Mouse (Mus musculus) embryo, embryonic 11 days (tissue): ENCODE results near the gene Col18a1.

ENCODE experiments used
- DNase-seq: peaks from one replicate; pipeline ENCODE4 v3.0.0-alpha.2; 2015

Gene Col18a1

GRCm38 (mm10) chr10:77165963-77166717, at the start of gene Col18a1:
TSS of gene Col18a1 (minus strand) at chr10:77166548.
- peak; percentile 89 for DNase-seq

DNA sequence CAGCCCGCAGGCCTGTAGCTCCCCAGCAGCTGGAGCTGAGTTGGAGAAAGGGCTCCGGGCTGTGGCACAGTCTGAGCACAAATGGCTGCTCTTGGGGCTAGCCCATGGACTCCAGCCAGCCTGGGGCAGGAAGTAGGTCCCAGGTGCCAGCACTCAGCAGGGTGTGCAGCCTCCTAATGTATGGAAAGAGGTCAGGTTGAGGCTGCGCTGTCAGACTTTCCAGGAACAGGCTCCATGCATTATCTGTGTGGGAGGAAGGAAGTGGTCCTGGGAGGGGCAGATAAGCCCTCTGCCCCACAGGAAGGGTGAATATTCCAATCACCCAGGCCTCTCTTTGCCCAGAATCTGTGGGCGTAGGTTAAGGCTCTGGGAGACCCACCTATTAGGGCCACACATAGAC, 49.3 kb upstream of the Col18a1 start:
- DNase-seq: peak; percentile 23

DNA sequence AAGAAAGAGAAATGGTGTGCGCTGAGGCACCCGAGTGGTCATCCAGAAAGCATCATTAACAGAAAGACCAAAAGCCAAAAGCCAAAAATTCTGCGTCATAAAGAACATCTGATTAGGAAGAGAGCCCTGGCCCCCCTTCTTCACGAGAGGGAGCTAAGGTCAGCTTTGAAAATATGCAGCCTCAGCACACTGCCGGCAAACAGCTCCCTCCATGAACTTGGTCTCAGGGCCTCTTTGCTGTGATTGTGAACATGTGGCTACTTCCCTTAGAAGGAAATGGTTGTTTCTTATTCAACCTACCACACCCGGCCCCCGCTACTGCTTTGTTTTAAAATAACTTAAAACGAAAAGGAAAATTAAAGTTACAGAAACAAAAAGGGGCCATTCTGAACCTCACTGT, 48.2 kb upstream of the Col18a1 start:
- DNase-seq: peak; percentile 36

- DNase-seq: no peak
These were observed 47.1 kb upstream of the Col18a1 start for GRCm38 (mm10) chr10:77213483-77213882.

DNA sequence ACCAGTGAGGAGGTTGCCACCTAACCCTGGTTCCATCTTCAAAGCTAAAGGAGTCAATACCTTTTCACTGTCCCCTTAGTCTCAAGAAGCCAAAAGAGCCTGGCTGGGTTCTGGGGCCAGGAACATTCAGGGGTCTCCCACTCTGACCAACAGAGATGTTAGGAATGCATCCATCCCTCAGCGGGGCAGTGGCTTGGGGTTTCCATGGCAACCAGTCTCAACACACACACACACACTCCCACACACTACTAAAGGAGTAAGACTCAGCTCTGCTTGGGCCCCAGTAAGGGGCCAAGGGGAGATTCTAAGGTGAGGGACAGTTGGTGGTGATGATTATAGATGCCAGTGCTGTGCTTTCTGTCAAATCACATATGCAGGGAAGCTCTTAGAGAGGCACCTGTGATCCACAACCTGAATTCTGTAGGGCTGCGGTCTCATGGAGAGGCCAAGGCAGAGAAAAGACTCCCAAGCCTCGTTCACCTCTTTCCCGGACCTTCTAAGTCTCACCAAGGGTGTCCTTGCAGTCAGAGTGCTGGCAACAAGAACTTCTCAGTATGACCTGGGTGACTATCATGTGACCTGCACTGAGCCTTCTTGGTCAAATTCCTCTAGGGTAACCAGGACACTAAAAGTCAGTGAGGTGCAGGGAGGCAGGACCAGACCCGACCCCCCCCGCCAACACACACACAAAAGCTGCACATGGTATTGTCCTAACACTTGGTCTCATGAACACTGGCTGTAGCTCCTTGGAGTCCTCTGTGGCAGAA, 46.2 kb upstream of the Col18a1 start:
- peak; percentile 40 for DNase-seq

DNA sequence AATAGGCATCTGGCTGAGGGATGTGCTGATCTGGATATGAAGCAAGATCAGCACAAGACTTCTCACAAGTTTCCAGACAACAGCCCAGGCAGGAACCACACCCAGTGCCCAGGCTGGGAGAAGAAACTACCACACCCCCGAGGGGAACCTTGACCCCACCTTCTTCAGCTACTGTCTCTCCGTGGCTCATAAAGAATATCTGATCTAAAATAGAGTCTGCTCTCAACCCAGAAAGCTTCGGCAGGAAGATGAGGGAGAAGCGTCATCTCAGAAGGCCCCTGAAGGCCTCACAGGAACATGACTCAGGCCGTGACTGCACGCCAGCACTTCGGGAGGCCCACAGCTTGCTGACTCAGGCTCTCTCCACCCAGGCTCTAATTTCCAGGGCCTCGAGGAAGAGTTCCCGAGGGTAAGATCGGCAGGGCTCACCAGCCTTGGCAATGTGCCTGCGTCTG, 44.8 kb upstream of the Col18a1 start:
- DNase-seq: no peak

GRCm38 (mm10) chr10:77210666-77211065, 44.3 kb upstream of the Col18a1 start:
- no peak for DNase-seq

GRCm38 (mm10) chr10:77209261-77209660, 42.9 kb upstream of the Col18a1 start:
- DNase-seq: no peak

DNA sequence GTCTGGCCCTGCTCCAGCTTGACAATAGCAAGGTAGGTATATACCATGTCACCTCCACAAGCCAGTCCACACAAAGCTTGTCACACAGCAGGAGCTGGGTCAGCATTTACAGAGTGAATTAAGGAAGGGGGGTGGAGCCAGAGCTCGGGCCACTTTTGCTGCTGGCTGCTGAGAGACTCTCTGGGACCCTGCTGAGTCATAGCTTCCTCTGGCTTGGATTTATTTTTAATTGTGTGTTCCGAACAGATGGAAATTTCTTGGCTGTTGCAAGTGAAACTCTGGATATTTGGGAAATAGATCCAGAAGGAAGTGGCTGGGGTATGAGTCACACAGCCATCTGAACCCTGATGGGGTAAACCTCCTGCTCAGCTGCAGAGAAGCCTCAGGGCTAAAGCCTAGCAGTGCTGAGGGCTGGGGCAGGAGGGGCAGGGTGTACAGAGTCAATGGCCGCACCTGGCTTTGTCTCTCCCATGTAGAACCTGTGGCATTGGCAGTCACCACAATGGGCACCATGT, 40.3 kb upstream of the Col18a1 start:
- no peak for DNase-seq

- no peak for DNase-seq
These were observed 39.8 kb upstream of the Col18a1 start for GRCm38 (mm10) chr10:77206134-77206533.

DNA sequence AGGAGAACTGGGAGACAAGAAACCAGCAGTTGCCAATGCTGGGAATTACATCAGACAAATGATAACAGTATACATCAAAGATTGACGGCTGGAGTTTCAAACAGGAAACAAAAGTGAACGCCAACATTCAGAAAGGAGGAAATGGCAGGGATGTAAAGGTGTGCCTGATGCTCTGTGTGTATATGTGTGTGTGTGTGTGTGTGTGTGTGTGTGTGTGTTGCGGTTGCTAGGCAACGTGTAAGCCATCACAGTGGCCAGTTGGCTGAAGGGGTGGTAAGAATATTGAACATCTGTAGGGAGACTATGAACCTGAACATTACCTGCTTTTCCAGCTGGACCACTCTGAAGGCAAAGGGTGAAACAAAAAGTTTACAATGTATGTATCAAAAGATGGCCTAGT, 37.6 kb upstream of the Col18a1 start:
- no peak for DNase-seq

- DNase-seq: no peak
These were observed 35.6 kb upstream of the Col18a1 start for GRCm38 (mm10) chr10:77201919-77202318.

- no peak for DNase-seq
These were observed 33.9 kb upstream of the Col18a1 start for GRCm38 (mm10) chr10:77200295-77200694.

DNA sequence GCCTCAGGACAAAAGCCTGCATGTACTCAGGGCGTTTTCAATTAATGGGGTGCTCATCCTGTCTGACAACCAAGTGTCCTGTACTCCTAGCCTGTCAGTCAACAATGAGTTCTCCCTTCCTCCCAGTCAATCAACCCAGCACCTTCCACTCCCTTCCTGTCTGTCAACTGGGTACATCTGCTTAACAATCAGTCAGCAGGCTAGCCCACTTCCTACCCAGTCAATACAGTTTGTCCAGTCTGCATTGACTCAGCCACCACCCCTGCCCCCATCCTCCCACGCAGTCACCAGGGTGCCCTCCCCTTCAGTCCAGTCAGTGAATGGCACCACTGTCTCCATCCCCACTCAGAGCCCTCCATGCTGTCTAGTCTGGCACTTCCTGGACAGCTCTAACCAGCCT, 32.9 kb upstream of the Col18a1 start:
- DNase-seq: no peak

DNA sequence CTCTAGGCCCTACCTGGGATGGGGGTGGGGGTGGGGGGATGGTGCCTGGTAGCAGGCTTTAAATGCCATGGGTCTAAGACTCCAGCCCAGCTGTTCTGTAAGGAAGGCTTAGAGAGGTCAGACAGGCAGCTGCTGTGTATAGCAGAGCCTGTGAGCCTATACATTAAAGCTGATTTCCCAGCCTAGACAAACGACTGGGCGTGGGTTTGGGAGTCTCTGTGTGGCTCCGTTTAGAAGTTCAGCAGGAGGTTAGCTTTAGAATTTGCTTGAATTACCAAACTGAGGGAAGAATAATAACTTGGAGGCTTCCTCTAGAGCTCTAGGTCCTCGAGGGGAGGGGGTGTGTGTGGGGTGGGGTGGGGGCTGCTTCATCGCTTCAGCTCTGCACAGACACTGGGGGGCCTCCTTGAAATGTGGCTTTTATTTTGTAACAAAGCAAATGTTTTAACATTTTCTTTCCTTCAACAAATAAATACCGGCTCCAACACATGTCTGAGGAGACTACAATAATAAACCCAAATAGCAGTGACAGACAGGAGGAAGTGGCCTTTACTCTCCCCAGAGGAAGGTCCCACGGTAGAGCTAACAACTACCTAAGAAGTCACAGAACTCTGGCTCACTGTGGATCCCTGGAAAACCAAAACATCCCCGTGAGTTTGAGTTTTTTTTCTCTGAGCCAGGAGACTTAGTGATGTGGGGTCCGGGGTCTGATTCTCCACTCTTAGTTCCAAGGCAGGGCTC, 31.3 kb upstream of the Col18a1 start:
- peak; percentile 81 for DNase-seq

DNA sequence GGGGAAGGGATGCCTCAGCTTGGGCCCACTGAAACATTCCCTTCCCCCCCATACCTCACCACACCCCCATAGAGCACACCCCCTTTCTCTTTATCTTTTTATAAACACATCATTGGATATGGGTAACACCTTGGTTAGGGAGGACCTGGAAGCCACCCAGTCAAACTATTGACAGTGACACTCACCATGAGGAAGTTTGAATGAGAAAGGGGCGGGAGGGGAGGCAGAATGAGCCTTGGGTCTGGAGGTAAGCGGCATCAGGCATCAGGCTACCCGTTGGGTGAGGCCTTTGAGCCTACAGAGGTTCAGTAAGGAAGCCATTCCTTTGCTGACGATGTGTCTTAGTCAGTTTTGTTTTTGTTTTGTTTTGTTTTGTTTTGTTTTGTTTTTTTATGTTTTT, 30.3 kb upstream of the Col18a1 start:
- DNase-seq: no peak

DNA sequence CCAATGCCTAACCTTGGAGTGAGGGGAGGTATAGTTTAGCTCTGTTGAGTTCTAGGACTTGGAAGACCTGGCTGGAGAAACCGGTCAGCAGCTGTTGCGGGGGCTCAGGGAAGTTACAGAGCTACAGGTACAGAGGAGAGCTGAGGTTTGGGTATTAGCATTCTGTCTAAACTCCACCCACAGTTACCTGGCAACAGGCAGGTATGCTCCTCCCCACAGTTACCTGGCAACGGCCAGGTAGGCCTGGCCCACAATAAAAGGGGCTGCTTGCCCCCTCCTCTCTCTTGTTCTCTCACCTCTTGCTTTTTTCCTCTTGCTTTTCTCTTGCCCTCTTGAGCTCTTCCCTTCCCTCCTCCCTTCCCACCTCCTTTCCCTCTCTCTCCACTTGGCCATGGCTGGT, 29.8 kb upstream of the Col18a1 start:
- no peak for DNase-seq

DNA sequence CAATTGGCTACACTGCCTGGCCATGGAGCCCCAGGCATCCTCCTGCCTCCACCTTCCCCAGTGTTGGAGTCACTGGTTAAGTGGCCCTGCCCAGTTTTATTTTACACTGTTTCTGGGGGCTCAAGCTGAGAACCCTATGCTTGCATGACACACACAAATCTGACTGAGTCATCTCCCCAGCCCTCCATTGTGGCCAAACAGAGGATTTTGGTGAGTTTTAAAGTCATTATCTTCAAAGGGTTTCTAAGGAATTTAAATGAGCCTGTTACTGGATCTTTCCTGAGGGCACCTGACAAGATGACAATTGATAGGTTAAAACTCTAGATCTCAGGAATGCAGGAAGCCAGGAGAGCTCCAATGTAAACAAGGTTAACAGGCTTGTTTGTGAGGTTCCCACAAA, 27.1 kb upstream of the Col18a1 start:
- DNase-seq: no peak

- no peak for DNase-seq
These were observed 26.4 kb upstream of the Col18a1 start for GRCm38 (mm10) chr10:77192745-77193144.

DNA sequence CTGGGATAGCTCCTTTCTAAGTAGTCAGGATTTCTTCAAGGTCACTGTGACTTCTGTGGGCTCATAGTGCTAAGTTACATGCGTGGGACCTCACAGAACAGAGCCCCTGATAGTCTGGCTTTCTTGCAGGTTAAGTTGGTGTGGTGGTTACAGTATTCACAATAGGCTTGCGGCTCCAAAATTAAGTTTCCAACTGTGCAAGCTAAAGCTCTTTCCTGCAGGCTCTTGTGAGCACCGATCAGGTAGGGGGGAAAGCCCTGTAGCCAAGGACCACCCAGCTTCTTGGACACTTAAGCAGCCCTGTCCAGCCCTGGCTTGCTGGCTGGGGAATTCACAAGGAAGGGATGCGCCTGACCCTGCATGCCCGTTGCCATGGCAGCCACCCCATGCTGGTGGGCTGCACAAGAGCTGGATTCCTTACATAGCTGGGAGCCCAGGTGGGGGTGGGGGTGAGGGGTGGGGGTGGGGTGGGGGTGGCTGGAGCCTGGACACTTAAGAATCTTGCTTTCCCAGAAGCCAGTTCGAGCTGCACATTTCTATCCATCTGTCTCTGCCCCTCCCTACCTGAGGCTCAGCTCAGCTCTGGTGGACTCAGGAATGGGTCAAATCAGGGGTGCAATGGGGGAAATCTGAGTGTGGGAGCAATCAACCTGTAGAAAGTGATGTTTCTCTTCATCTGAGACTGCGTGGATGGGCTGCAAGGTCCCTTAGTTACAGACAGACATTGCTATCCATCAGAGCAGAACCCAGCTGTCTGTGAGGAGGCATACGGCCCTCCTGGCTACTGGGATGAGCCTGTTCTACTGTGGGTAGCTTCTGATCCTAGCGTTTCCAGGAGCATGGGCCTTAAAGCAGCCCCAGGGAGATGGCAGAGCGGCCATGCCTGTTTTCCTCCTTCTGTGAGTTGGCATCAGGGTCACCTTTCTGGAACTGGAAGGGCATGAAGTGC, 24.9 kb upstream of the Col18a1 start:
- peak; percentile 91 for DNase-seq

DNA sequence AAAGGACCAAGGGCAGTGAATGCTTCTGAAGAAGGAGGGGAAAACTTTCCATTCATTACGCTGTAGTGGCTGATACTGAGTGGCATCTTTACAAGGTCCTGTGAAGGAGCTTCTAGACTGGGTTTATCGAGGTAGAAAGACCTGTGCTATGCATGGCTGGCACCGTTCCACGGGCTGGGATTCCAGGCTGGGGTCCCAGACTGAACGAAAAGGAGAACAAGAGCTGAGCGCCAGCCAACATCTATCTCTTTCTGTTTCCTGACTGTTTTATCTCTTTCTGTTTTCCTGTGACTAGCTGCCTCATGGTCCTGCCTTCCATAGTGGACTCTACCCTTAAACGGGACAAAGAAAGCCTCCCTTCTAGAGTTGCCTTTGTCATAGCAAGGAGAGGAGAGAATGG, 21.1 kb upstream of the Col18a1 start:
- DNase-seq: no peak

- DNase-seq: no peak
These were observed 16.5 kb upstream of the Col18a1 start for GRCm38 (mm10) chr10:77182804-77183331.
